Mouse (Mus musculus): Measurements from ENCODE around the gene Rab2b. TPM values are rescaled to one million over a fixed set of nuclear protein-coding genes. Genes with fewer than 3 reads are reported as not detected.
A peak's percentile ranks its signal among the peaks of the same experiment; 100 is the strongest.

The Rab2b gene
- total RNA-seq, 4 experiments from 2014 or later, result 2.5 to 3.7 (median 3.1) TPM

GRCm38 (mm10) chr14:52279747-52280120 lies 389 bp upstream of the Rab2b start:
- DNase-seq (ENCODE audit: low spot score in 2 of 2), result no peak

GRCm38 (mm10) chr14:52277210-52277609 lies 2.1 kb downstream of the Rab2b start:
- no peak for DNase-seq (ENCODE audit: low spot score in 2 of 2)

- DNase-seq (ENCODE audit: low spot score in 2 of 2), result no peak
These were observed 6.6 kb downstream of the Rab2b start for GRCm38 (mm10) chr14:52272781-52273180.

GRCm38 (mm10) chr14:52257484-52258213 lies 21.7 kb downstream of the Rab2b start, which contains the start of gene Chd8:
Gene Chd8, minus strand, starts transcription at chr14:52257780.
- DNase-seq (ENCODE audit: low spot score in 2 of 2), result peak; percentile 97 to 98

GRCm38 (mm10) chr14:52256311-52257175 lies 22.8 kb downstream of the Rab2b start:
- no peak for DNase-seq (ENCODE audit: low spot score in 2 of 2)

GRCm38 (mm10) chr14:52246129-52246528 lies 33.2 kb downstream of the Rab2b start:
- no peak for DNase-seq (ENCODE audit: low spot score in 2 of 2)

GRCm38 (mm10) chr14:52244690-52245042 lies 34.7 kb downstream of the Rab2b start:
- DNase-seq (ENCODE audit: low spot score in 2 of 2), result no peak

- peak; percentile 99 for DNase-seq (ENCODE audit: low spot score in 2 of 2)
These were observed 35.2 kb downstream of the Rab2b start for GRCm38 (mm10) chr14:52244041-52244689.

GRCm38 (mm10) chr14:52236216-52236615 lies 43.1 kb downstream of the Rab2b start:
- no peak for DNase-seq (ENCODE audit: low spot score in 2 of 2)

- DNase-seq (ENCODE audit: low spot score in 2 of 2), result peak; percentile 8 to 38
These were observed 44.2 kb downstream of the Rab2b start for GRCm38 (mm10) chr14:52235165-52235564.

GRCm38 (mm10) chr14:52232249-52232648 lies 47.1 kb downstream of the Rab2b start:
- DNase-seq (ENCODE audit: low spot score in 2 of 2), result no peak

GRCm38 (mm10) chr14:52225972-52226371 lies 53.4 kb downstream of the Rab2b start:
- DNase-seq (ENCODE audit: low spot score in 2 of 2), result no peak

- DNase-seq (ENCODE audit: low spot score in 2 of 2), result no peak
These were observed 62.1 kb downstream of the Rab2b start for GRCm38 (mm10) chr14:52217261-52217660.

Other genes with a start within 250 kb of the Rab2b start
- gene Olfr221, start 237.1 kb downstream of the Rab2b start, total RNA-seq (2022), result not detected
- gene Hnrnpc, start 175.5 kb downstream of the Rab2b start, total RNA-seq (2022), result 10 to 100 TPM; 62.4 to 80.4 (median 71.9) TPM
- not detected for gene Rpgrip1, start 168.8 kb downstream of the Rab2b start, total RNA-seq (2022)
- 10 to 100 TPM; 10.4 to 14.4 (median 12.3) TPM for gene Supt16, start 82.1 kb downstream of the Rab2b start, total RNA-seq (2022)
- 10 to 100 TPM; 24.5 to 42.9 (median 34.6) TPM for gene Chd8, start 21.8 kb downstream of the Rab2b start, total RNA-seq (2022)
- gene Tox4, start 399 bp downstream of the Rab2b start, total RNA-seq (2022), result 10 to 100 TPM; 53.9 to 65.3 (median 62.6) TPM
- gene Mettl3, start 25.6 kb upstream of the Rab2b start, total RNA-seq (2022), result 10 to 100 TPM; 15.5 to 17.0 (median 16.0) TPM
- gene Sall2, start 49.2 kb upstream of the Rab2b start, total RNA-seq (2022), result under 1 TPM; 0.34 to 0.65 (median 0.54) TPM
- not detected for gene Olfr1513, start 76.9 kb upstream of the Rab2b start, total RNA-seq (2022)
- not detected for gene Olfr1512, start 99.6 kb upstream of the Rab2b start, total RNA-seq (2022)
- not detected for gene Olfr1511, start 117.8 kb upstream of the Rab2b start, total RNA-seq (2022)
- not detected for gene Olfr1510, start 134.8 kb upstream of the Rab2b start, total RNA-seq (2022)
- not detected for gene Olfr1509, start 163.4 kb upstream of the Rab2b start, total RNA-seq (2022)
- gene Olfr1508, start 187.9 kb upstream of the Rab2b start, total RNA-seq (2022), result not detected
- not detected for gene Olfr1507, start 216.2 kb upstream of the Rab2b start, total RNA-seq (2022)

Measured in gastrocnemius, adult 8-10 months (tissue).